Mouse (Mus musculus) liver, adult 10 weeks (tissue): ENCODE results near the gene Lsm4. TPM values are rescaled to one million over a fixed set of nuclear protein-coding genes. Genes with fewer than 3 reads are reported as not detected.

Source experiments
- polyA plus RNA-seq: library from polyadenylated mRNA; stranded (reverse); fragments of 350-450 nt; fragmentation: Illumina TruSeq; extraction: RNeasy Lipid Tissue Mini Kit (QIAGEN cat#74804); gene quantifications from one replicate; pipeline ENCODE4 v1.2.3, GENCODE M21; 2014; ENCODE audit warnings: low read depth, low replicate concordance

The Lsm4 gene
- 0.61 TPM for polyA plus RNA-seq

DNA sequence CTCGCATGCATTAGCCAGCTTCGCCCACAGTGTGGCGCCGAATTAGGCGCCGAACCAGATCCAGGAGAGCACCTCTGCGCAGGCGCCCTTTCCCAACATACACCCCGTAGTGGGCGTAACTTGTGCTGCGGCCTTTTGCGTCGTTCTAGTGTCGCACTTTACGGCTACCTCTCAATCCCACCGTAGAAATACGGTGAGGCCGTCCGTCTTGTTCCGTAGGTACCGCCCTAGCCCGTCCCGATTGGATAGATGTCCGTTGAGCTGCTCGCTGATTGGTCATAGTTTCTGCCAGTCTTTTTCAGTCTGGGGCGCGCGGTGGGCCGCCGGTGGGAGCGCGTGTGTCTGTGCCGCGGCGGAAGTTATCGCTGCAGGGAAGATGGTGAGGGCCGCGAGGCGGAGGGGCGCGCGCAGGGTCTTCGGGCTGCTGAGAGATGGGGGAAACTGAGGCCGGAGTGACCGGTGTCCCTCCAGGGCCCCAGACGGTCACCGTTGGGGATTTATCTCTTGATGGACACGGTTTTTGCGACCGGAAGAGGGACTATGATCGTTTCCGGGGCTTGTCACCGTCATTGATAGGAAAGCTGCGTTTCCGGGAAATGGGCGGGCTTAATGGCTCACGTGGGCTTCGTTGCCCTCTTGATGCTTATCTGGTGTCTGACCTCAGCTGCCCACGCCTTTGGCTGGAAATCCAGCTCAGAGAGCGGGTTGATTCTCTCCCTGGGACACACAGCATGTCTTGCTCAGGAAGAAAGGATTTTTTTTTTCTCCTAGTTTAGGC lies at the start of gene Lsm4:
TSS of gene Lsm4 (plus strand) at position 170 of the 778 bp plus-strand sequence.

DNA sequence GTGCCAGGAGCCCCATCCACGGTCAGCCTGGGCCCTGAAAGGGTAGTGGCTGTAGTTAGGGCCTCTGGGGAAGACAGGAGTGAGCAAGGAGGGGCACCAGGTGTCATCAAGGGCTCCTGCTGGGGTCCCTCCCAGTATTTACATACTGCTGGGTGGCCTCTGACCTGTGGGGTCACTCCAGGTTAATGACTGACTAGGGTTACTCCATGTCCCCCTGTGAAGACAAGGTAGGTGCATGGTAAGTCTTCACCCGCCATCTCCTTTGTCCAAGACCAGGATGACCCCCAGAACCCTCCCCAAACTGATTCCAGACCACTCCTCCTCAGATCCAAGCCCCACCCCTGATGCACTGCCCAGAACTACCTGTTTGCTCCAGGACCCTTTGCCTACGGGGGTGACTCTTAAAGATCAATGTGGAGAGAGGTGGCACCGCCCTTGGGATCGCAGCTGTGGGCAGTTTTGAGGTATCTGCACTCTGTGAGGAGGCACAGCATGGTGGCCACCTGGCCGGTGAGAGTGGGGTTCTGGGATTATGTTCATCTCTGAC lies 40.6 kb upstream of the Lsm4 start, which contains the start of gene Gdf15:
TSS of gene Gdf15 (minus strand) at position 111 of the 547 bp plus-strand sequence.

DNA sequence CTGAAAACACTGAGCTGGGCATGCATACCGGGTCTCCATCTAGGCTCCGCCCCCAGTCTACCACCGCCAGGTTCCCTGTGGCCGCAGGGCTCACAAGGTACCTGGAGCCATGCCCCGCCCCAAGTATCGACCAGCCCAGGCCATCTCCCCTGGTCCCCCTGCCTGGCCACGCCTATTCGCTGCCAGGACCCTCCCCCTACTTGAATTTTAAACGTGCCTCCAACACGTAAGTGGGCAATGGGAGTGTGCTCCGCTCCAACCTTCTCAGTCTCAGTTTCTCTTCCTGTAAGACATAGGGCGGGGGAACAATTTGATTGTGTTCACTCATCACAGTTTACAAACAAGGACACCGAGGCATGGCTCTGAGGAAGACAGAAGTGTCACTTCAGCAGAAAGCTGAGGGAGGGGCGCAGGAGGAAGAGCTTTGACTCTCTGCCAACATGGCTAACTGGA lies 12.7 kb upstream of the Lsm4 start, which contains the start of gene Pgpep1:
TSS of gene Pgpep1 (minus strand) at position 116 of the 453 bp plus-strand sequence.

DNA sequence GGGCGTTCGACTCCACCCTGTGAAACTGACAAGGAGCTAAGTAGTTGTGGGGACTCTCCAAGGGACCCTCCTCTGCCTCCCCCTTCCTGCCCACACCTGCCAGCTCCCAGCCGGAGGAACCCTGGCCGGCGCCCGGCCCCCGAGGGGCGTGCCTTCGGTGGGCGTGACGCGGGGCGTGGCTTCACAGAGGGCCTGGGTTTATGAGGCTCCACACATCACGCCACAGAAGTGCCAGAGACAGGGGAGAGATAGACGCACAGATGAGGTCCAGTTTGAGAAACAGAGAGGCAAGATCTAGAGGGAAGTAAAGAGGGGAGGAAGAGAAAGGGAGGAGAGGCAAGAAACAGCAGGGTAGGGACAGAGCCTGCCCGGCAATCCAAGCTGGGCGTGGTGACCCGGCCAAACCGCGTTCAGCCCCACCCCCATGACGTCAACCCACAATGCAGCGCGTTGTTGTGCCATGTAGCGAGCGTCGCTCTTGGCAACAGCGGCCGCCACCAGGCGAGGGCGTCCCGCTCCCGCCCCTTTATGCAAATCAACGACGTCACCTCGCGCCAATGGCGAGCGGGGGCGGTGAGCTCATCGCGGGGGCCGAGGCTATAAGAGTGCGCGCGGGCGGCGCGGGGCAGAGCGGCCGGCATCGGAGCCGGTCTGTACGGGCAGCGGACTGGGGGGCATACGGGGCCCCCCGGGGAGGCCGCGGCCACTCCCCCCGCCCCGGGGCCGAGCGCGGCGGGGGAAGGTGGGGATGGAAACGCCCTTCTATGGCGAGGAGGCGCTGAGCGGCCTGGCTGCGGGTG lies 25.5 kb downstream of the Lsm4 start, which contains the start of gene Jund:
TSS of gene Jund (plus strand) at position 640 of the 800 bp plus-strand sequence.

DNA sequence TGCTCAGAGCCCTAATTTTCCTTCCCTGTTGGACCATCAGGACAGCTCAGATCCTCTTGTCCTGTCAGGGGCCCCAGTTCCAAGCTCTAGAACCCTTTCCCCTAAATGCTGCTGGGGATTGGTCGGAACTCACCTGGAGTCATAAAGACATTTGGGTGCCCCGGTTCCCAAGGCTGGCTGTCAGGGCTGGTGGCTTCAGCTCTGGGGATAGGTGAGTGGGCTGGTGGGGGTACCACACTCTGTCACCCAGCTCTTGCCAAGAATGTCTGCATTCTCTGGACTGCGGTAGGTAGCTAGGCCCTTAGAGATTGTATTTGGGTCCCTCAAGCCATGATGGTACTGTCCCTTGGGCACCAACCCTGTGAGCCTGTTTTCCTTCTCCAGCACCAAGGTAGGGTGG lies 30.2 kb downstream of the Lsm4 start, which contains the start of gene Iqcn:
TSS of gene Iqcn (plus strand) at position 171 of the 400 bp plus-strand sequence.

DNA sequence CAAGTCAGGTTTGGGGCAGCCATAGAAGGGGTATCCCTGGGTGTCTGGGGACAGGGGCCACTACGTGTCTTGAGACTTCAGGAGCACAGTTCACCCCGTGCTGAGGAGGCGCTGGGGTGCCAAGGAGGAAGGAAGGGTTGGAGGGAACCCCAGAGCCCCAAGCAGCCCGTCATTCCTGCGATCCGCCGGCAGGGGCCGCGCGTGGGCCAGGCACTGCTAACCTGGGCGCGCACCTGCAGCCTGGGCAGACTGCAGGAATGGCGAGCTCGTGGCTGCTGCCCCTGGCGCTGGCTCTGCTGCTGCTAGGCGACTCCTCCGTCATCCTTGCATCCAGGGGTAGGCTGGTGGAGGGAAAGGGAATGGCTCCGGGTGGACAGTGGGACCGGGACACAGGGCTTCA lies 45.2 kb downstream of the Lsm4 start, which contains the start of gene Gm3336:
TSS of gene Gm3336 (plus strand) at position 247 of the 400 bp plus-strand sequence.

DNA sequence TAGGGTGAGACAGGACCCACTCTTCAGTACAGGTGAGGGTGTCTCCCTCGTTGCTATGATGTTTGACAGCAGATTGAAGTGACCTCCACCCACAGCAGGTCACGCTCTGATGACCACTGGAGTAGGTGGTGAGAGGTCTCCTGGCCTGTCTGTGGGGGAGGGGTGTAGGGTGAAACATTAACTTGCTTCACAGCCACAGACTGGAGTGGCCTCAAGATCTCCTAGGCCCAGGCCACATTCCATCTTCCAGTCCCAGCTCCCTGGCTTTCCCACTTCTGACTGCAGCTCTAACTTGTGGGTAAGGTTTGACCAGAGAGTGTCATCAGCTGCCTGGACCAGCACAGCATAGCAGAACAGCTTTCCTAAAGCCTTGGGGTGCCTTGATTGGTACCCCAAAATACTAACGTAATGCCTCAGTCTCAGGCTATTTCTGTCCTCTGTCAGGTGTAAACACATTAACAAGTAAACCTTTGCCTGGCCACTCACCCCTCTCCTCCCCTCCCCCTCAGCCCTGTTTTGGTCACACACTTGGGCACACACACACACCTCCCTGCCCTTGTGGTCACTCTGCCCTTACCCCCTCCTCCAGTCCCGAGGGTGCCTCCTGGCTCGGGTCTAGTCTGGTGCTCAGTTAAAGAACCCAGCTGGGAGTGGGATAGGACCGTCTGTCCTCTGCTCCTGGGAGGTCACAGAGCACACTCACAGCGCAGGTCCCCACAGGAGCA lies 50.6 kb downstream of the Lsm4 start, which contains the start of gene Pde4c:
TSS of gene Pde4c (plus strand) at position 235 of the 725 bp plus-strand sequence.

Other genes starting within 250 kb of the Lsm4 start
- gene Crtc1, start 233.7 kb upstream of the Lsm4 start, polyA plus RNA-seq = 0.74 TPM
- 1.5 TPM for gene Klhl26, start 196.3 kb upstream of the Lsm4 start, polyA plus RNA-seq
- not detected for gene Tmem59l, start 185.9 kb upstream of the Lsm4 start, polyA plus RNA-seq
- not detected for gene Crlf1, start 180.1 kb upstream of the Lsm4 start, polyA plus RNA-seq
- gene Rex1bd, start 166.5 kb upstream of the Lsm4 start, polyA plus RNA-seq = 2.4 TPM
- gene Uba52, start 162.4 kb upstream of the Lsm4 start, polyA plus RNA-seq = 13.6 TPM
- gene Fkbp8, start 145.5 kb upstream of the Lsm4 start, polyA plus RNA-seq = 10.3 TPM
- 11.4 TPM for gene Kxd1, start 145.3 kb upstream of the Lsm4 start, polyA plus RNA-seq
- gene Ell, start 133.8 kb upstream of the Lsm4 start, polyA plus RNA-seq = 2.1 TPM
- not detected for gene Isyna1, start 78.9 kb upstream of the Lsm4 start, polyA plus RNA-seq
- gene Ssbp4, start 64.4 kb upstream of the Lsm4 start, polyA plus RNA-seq = not detected
- 0.85 TPM for gene Lrrc25, start 57.1 kb upstream of the Lsm4 start, polyA plus RNA-seq
- gene Gdf15, start 40.8 kb upstream of the Lsm4 start, polyA plus RNA-seq = not detected
- 17.3 TPM for gene Pgpep1, start 12.9 kb upstream of the Lsm4 start, polyA plus RNA-seq
- gene Jund, start 25.7 kb downstream of the Lsm4 start, polyA plus RNA-seq = 8.1 TPM
- not detected for gene Iqcn, start 30.2 kb downstream of the Lsm4 start, polyA plus RNA-seq
- not detected for gene Gm3336, start 45.3 kb downstream of the Lsm4 start, polyA plus RNA-seq
- 1.1 TPM for gene Pde4c, start 50.5 kb downstream of the Lsm4 start, polyA plus RNA-seq
- gene Rab3a, start 81.4 kb downstream of the Lsm4 start, polyA plus RNA-seq = 0.56 TPM
- gene Mpv17l2, start 87.7 kb downstream of the Lsm4 start, polyA plus RNA-seq = 0.85 TPM
- gene Pik3r2, start 103.5 kb downstream of the Lsm4 start, polyA plus RNA-seq = 0.93 TPM
- 2.1 TPM for gene Mast3, start 131.8 kb downstream of the Lsm4 start, polyA plus RNA-seq
- gene Il12rb1, start 135.2 kb downstream of the Lsm4 start, polyA plus RNA-seq = not detected
- gene Arrdc2, start 166.5 kb downstream of the Lsm4 start, polyA plus RNA-seq = 2.8 TPM
- gene Kcnn1, start 190.0 kb downstream of the Lsm4 start, polyA plus RNA-seq = 0.66 TPM
- 0.29 TPM for gene Ccdc124, start 200.7 kb downstream of the Lsm4 start, polyA plus RNA-seq
- gene Slc5a5, start 219.5 kb downstream of the Lsm4 start, polyA plus RNA-seq = not detected
- gene Rpl18a, start 224.2 kb downstream of the Lsm4 start, polyA plus RNA-seq = 58.9 TPM
- gene Map1s, start 232.7 kb downstream of the Lsm4 start, polyA plus RNA-seq = not detected